Mouse (Mus musculus): ENCODE data around the gene Lrwd1.

DNA sequence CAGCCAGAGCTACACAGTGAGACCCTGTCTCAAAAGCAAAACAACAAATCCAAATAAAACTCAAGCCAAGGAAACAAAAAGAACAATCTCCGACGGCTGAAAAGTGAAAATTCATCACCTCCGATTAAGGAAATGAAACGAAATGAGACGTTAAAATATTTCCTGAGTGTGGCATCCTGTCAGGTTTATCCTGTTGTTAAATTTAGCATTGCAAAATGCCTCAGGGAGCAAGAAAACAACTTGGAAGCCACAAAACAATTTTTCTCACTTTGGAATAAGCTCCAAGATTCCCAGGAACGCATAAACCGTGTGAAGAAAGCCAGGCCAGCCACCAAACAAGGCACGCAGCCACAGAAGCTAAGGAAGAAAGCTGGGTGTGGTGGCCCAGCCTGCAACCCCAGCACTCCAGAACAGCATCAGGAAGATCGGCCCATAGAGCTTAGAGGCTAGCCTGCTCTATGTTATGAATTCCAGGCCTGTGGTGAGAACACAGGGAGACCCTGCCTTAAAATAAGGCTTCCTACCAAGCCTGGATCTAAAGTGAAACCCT is 58.8 kb downstream of the Lrwd1 start:
- no peak for TF ChIP-seq EP300 (IDR thresholded peaks at IDR 0.05)
- no peak for TF ChIP-seq CTCF (IDR thresholded peaks at IDR 0.05)

Measured in lung, postnatal 0 days (tissue).